Mouse (Mus musculus) C2C12 (cell line): Measurements from ENCODE around the gene Zmym6.

Experiments used
- CTCF ChIP-seq: IDR thresholded peaks from one replicate; pipeline ENCODE4 v1.5.1; 2011; ENCODE audit not compliant: control insufficient read depth, insufficient read depth, insufficient read length
- FOSL1 ChIP-seq: IDR thresholded peaks from one replicate; pipeline ENCODE4 v1.8.0; 2011; ENCODE audit warnings: mild to moderate bottlenecking, low read length; ENCODE audit not compliant: poor library complexity, insufficient read depth, severe bottlenecking
- MYOD1 ChIP-seq: IDR thresholded peaks from one replicate; pipeline ENCODE4 v1.6.1; 2011; ENCODE audit warnings: low read depth; ENCODE audit not compliant: control insufficient read depth, insufficient read length
- USF1 ChIP-seq: IDR thresholded peaks from one replicate; pipeline ENCODE4 v1.6.1; 2011; ENCODE audit warnings: low read depth, mild to moderate bottlenecking, control low read depth, moderate library complexity

GRCm38 (mm10) chr4:127125834-127126463, 48.8 kb downstream of the Zmym6 start:
- TF ChIP-seq CTCF (no peak), FOSL1 (no peak), USF1 (no peak), MYOD1 (no peak)
